Mouse (Mus musculus) MEL (cell line): ENCODE measurements around the gene Gramd4.

Experiments used
- BHLHE40 ChIP-seq: IDR thresholded peaks from 2 replicates; pipeline ENCODE4 v1.6.1; 2012; ENCODE audit warnings: low read depth, mild to moderate bottlenecking, inconsistent platforms, low read length, improper control_type of control experiment, borderline replicate concordance
- CTCF ChIP-seq, 3 experiments: IDR thresholded peaks in 2 of 3; conservative IDR thresholded peaks in 1 of 3; 2 replicates each; pipeline ENCODE4 v1.5.1; 2011 to 2012; ENCODE audit warnings: low read length in 3 of 3, low read depth in 2 of 3, mild to moderate bottlenecking in 2 of 3, improper control_type of control experiment in 1 of 3, inconsistent platforms in 1 of 3, mixed read lengths in 1 of 3, moderate library complexity in 1 of 3; ENCODE audit not compliant: control insufficient read depth in 1 of 3, insufficient read depth in 1 of 3, poor library complexity in 1 of 3, severe bottlenecking in 1 of 3
- EP300 ChIP-seq, 2 experiments: IDR thresholded peaks; 2 replicates each; pipeline ENCODE4 v1.6.1; 2011; ENCODE audit warnings: improper control_type of control experiment in 2 of 2, low read length in 2 of 2, low read depth in 1 of 2, mild to moderate bottlenecking in 1 of 2
- NELFE ChIP-seq: IDR thresholded peaks from 2 replicates; pipeline ENCODE4 v1.6.1; 2011; ENCODE audit warnings: low read depth, low read length, improper control_type of control experiment
- NRF1 ChIP-seq: IDR thresholded peaks from 2 replicates; pipeline ENCODE4 v1.6.1; 2014; ENCODE audit warnings: low read depth, mild to moderate bottlenecking, inconsistent platforms, low read length, improper control_type of control experiment, moderate library complexity; ENCODE audit not compliant: poor library complexity, insufficient read depth, severe bottlenecking
- SMC3 ChIP-seq: IDR thresholded peaks from 2 replicates; pipeline ENCODE4 v1.6.1; 2011; ENCODE audit warnings: low read depth, low read length, improper control_type of control experiment

- no peak for TF ChIP-seq CTCF (IDR thresholded peaks at IDR 0.05 in 2 of 3, conservative IDR thresholded peaks at IDR 0.05 in 1 of 3; ENCODE audit: control insufficient read depth in 1 of 3, insufficient read depth in 1 of 3, low read depth in 2 of 3, low read length in 3 of 3, poor library complexity in 1 of 3, severe bottlenecking in 1 of 3)
- no peak for TF ChIP-seq SMC3
- no peak for TF ChIP-seq NELFE
- no peak for TF ChIP-seq BHLHE40
- TF ChIP-seq NRF1, result no peak
- TF ChIP-seq EP300 (IDR thresholded peaks at IDR 0.05; ENCODE audit: low read depth in 1 of 2, low read length in 2 of 2), result no peak
Observed at GRCm38 (mm10) chr15:86089091-86089744, 31.7 kb downstream of the Gramd4 start.
